Mouse (Mus musculus) brain, embryonic 14.5 days (tissue): ENCODE data around the gene Slc45a1.

Experiments used
- CTCF ChIP-seq: fragments of 200-500 bp; IDR thresholded peaks from 2 replicates; pipeline ENCODE4 v1.5.1; 2012; ENCODE audit warnings: inconsistent platforms, mild to moderate bottlenecking, moderate library complexity, borderline replicate concordance; ENCODE audit not compliant: insufficient read depth, insufficient read length; ENCODE audit errors: extremely low read depth
- POLR2A ChIP-seq: fragments of 200-500 bp; IDR thresholded peaks from 2 replicates; pipeline ENCODE4 v1.6.1; 2012; ENCODE audit warnings: mild to moderate bottlenecking, inconsistent platforms, borderline replicate concordance; ENCODE audit not compliant: poor library complexity, insufficient read depth, insufficient read length, severe bottlenecking; ENCODE audit errors: extremely low read depth

GRCm38 (mm10) chr4:150678789-150679188 lies 26.8 kb upstream of the Slc45a1 start:
- no peak for TF ChIP-seq POLR2A
- no peak for TF ChIP-seq CTCF
